Mouse (Mus musculus): ENCODE measurements around the gene Carmil1.
A peak's percentile ranks its signal among the peaks of the same experiment; 100 is the strongest.

The Carmil1 gene

GRCm38 (mm10) chr13:24202314-24202713, 78.3 kb downstream of the Carmil1 start:
- no peak for DNase-seq

GRCm38 (mm10) chr13:24199861-24200543, 80.6 kb downstream of the Carmil1 start:
- DNase-seq = peak; percentile 94

GRCm38 (mm10) chr13:24198396-24198924, 82.1 kb downstream of the Carmil1 start:
- no peak for DNase-seq

GRCm38 (mm10) chr13:24195371-24195770, 85.2 kb downstream of the Carmil1 start:
- DNase-seq = no peak

GRCm38 (mm10) chr13:24194018-24194417, 86.6 kb downstream of the Carmil1 start:
- DNase-seq = no peak

GRCm38 (mm10) chr13:24190875-24191663, 89.5 kb downstream of the Carmil1 start:
- no peak for DNase-seq

- no peak for DNase-seq
Measured at GRCm38 (mm10) chr13:24187026-24187425, 93.6 kb downstream of the Carmil1 start.

- no peak for DNase-seq
Measured at GRCm38 (mm10) chr13:24185641-24186040, 95.0 kb downstream of the Carmil1 start.

GRCm38 (mm10) chr13:24182878-24183277, 97.7 kb downstream of the Carmil1 start:
- DNase-seq = no peak

- no peak for DNase-seq
Measured at GRCm38 (mm10) chr13:24179538-24179937, 101.1 kb downstream of the Carmil1 start.

GRCm38 (mm10) chr13:24177600-24177999, 103.0 kb downstream of the Carmil1 start:
- peak; percentile 90 for DNase-seq

GRCm38 (mm10) chr13:24176835-24177234, 103.8 kb downstream of the Carmil1 start:
- no peak for DNase-seq

- DNase-seq = no peak
Measured at GRCm38 (mm10) chr13:24169658-24170057, 110.9 kb downstream of the Carmil1 start.

- no peak for DNase-seq
Measured at GRCm38 (mm10) chr13:24163368-24163767, 117.2 kb downstream of the Carmil1 start.

GRCm38 (mm10) chr13:24161105-24161504, 119.5 kb downstream of the Carmil1 start:
- DNase-seq = no peak

GRCm38 (mm10) chr13:24159972-24160371, 120.6 kb downstream of the Carmil1 start:
- no peak for DNase-seq

GRCm38 (mm10) chr13:24159190-24159965, 121.2 kb downstream of the Carmil1 start:
- no peak for DNase-seq

GRCm38 (mm10) chr13:24157560-24158011, 123.0 kb downstream of the Carmil1 start:
- DNase-seq = peak; percentile 55

- DNase-seq = no peak
Measured at GRCm38 (mm10) chr13:24155190-24155589, 125.4 kb downstream of the Carmil1 start.

- DNase-seq = no peak
Measured at GRCm38 (mm10) chr13:24154281-24155061, 126.1 kb downstream of the Carmil1 start.

GRCm38 (mm10) chr13:24152610-24153009, 128.0 kb downstream of the Carmil1 start:
- DNase-seq = peak; percentile 76

- DNase-seq = no peak
Measured at GRCm38 (mm10) chr13:24151335-24151734, 129.3 kb downstream of the Carmil1 start.
